Mouse (Mus musculus) olfactory bulb, adult 2 months (tissue): ENCODE data around the gene Sox6.

Experiments used
- CTCF ChIP-seq: fragments of 200-500 bp; IDR thresholded peaks from 2 replicates; pipeline ENCODE4 v1.5.1; 2012; ENCODE audit warnings: low read depth, mild to moderate bottlenecking, low read length, moderate library complexity; ENCODE audit not compliant: insufficient read depth
- POLR2A ChIP-seq: fragments of 200-500 bp; IDR thresholded peaks from 2 replicates; pipeline ENCODE4 v1.6.1; 2012; ENCODE audit warnings: mild to moderate bottlenecking, low read depth, low read length, moderate library complexity; ENCODE audit not compliant: insufficient read depth

- TF ChIP-seq POLR2A (no peak), CTCF (no peak)
Observed at GRCm38 (mm10) chr7:115829260-115829659, 209.3 kb downstream of the Sox6 start.
